Mouse (Mus musculus) erythroid progenitor cell, adult 5-6 weeks (primary cell): ENCODE measurements around the gene Cdc42bpg. TPM values are rescaled to one million over a fixed set of nuclear protein-coding genes. Genes with fewer than 3 reads are reported as not detected.

ENCODE experiments used
- ATAC-seq: replicated peaks from 2 replicates; pipeline ENCODE4 v1.8.0; 2016; ENCODE audit warnings: moderate number of reproducible peaks, mild to moderate bottlenecking, moderate TSS enrichment, inconsistent platforms; ENCODE audit not compliant: poor library complexity, low FRiP score, severe bottlenecking
- total RNA-seq, 2 experiments: library from RNA; stranded (forward) in 1 of 2; stranded (reverse) in 1 of 2; fragments of 150-400 nt in 1 of 2; fragments of 186-747, 209-891 nt in 1 of 2; gene quantifications; 2 replicates each; pipeline versions ENCODE4 v1.2.3 to v1.2.4; 2015 to 2017; ENCODE audit warnings: low replicate concordance in 2 of 2

The Cdc42bpg gene
- total RNA-seq (2015; ENCODE audit: low replicate concordance) (0.36 TPM in 1 of 2 replicates, not detected in the other), total RNA-seq (2017; ENCODE audit: low replicate concordance) (1.4 and 1.5 TPM in 2 replicates)

DNA sequence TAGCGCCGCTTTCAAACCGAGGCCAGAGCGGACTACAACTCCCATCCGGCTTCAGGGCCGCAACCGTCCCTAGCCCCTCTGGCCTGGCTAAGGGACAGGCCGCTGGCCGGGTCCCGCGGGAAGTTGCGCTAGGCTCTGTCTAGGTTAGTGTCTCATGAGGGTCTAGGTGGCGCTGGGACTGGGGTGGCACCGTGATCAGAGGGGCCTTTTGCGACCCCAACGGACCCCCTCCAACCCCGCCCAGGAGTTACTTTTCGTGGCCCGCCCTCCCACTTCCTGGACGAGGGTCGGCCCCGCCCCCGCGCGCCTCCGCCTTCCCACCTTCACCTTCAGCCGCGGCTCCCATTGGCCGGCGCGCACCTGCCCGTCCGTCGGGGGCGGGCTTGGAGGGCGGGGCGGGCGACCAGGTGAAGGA lies at the start of gene Cdc42bpg:
Gene Cdc42bpg (plus strand): TSS at position 320 of the 415 bp plus-strand sequence.
- peak; percentile 76 for ATAC-seq

DNA sequence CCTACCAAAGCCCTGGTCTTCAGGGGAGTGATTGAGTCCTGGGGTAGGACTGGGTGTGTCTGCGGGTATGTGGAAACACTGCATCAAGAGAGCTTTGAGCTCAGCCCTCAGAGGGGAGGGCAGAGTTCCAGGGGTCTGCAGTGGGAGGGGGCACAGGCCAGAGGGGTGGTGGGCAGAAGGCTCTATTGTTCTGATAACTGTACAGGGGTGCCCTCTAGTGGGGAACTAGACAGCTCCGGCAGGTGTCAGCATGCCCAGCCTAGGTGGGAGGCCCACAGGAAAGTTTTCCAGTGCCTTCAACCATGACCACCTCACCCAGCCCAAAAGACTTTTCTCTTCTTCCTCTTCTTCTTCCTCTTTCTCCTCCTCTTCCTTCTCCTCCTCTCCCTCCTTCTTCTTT lies 45.8 kb upstream of the Cdc42bpg start:
- no peak for ATAC-seq

DNA sequence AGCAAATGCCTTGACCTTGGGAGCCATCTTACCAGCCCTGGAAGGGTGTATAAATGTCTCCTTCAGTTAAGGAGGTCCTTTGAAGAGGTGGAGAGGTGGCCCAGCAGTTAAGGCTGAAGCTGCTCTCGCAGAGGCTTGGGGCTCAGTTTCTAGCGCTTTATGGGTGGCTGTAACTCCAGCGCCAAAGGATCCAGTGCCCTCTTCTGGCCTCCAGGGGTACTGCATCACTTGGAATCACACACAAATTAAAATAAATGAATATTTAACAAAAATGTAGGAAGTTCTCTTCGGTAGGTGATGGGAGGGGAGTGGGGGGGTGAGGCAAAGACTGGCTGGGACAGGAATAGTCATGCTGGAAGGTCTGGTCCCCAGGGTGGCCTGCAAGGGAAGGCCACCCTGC lies 45.3 kb upstream of the Cdc42bpg start:
- no peak for ATAC-seq

DNA sequence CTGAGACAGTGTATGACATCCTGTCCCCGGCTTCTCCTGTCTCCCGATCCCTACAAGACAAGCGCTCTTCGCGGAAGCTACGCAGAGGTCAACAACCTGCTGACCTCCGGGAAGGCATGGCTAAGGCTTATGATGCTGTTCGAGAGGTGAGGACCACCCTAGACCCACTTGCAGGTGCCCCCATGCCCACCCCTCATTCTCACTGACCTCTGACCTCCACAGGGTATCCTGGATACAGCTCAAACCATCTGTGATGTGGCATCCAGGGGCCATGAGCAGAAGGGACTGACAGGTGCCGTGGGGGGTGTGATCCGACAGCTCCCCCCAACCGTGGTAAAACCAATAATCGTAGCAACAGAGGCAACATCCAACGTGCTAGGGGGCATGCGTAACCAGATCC lies 44.9 kb upstream of the Cdc42bpg start:
- no peak for ATAC-seq

DNA sequence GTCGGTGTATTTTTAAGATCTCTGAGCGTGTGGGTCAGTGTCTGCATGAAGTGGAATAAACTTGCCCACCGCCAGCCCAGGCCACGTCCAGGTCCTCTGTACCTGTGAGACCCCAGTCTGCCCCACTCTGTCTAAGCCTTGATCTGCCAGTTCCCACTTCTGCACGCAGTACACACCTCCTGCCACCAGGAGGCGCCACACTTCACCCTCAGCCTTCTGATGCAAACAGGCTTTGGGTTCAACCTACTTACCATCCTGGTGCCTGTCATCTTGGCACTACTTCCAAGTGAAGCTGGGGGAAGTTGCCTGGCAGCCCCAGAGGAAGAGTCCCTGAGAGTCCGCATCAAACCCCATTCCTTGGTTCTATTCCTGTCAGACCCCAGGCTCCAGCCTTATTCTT lies 44.0 kb upstream of the Cdc42bpg start:
- peak; percentile 61; the same call in 1 of the 2 replicates for ATAC-seq

DNA sequence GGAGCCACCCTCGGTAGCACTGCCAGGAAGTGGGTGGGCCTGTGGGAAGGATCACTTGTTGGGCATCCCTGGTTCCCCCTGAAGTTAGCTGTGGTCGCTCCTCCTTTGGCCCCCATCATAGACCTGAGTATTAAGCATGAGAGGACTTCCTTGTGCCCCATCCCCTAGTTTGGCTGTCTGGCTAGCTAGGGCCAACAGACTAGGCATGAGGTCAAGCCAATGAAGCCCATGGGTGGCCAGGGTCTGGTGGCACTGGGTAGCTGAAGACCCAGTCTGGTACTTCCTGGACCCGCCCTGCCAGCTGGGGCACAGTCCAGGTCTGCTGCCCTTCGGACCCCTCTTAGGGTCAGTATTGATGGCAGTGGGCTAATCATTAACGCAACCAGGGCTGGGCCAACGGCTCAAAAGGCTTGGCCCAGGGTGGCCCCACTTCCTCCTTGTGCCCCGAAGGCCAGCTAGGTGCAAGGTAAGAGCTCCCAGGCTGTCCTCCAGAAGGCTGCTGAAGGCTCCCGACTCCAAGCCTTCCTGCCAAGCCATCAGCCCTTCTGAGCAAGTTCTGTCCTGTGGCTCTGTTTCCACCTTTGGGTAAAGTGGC lies 43.3 kb upstream of the Cdc42bpg start:
- no peak for ATAC-seq

DNA sequence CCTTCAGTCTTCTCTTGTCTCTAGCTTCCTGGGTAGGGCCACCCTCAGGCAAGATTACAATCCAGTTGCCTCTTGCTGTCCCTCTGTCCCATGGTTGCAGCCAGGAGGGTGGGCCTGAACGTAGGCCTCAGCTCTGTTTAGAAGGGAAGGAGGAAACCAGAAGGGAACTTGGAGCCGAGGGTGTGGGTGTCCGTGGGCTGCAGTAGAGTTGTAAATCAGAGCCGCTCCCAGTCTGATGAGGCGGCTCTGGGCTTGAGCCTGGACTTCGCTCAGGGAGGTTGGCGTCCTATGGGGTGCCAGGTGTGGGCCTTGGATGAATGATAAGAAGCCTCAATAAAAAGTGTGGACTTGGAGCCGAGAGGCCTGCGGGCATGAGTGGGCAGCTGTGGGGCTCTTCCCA lies 42.1 kb upstream of the Cdc42bpg start:
- no peak for ATAC-seq

DNA sequence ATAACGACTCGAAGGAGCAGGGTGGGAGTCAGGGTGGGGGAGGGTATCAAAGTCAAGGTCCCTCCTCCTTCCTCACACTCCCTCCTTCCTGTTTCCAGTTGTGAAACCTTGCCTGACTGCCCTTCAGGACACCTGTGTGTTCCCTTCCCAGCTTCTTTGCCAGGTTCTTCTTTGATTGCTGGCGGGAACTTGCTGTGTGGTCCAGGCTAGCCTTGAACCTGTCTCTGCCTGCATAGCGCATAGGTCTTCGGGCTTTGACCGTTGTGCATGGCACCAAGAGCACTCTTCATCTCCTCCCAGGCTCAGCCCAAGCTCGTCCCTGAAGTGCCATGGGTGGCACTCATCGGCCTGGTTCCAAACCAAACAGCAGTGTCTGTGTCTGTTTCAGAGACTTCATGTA lies 41.3 kb upstream of the Cdc42bpg start:
- ATAC-seq = no peak

DNA sequence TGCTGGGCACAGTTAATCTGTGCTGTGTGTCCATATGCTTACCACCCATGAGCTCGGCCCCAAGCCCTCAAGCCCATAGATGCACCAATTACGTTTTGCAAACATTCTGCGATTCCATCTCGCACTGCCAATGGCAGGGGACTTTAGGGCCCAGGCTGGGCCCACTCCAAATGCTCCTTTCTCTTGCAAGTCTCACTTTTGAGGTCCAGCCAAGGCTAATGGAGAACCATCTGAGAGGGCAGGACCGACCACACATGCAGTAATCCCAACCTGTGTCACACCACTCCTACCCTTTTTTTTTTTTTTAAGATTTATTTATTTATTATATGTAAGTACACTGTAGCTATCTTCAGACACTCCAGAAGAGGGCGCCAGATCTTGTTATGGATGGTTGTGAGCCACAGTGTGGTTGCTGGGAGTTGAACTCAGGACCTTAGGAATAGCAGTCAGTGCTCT lies 40.5 kb upstream of the Cdc42bpg start:
- ATAC-seq = no peak

DNA sequence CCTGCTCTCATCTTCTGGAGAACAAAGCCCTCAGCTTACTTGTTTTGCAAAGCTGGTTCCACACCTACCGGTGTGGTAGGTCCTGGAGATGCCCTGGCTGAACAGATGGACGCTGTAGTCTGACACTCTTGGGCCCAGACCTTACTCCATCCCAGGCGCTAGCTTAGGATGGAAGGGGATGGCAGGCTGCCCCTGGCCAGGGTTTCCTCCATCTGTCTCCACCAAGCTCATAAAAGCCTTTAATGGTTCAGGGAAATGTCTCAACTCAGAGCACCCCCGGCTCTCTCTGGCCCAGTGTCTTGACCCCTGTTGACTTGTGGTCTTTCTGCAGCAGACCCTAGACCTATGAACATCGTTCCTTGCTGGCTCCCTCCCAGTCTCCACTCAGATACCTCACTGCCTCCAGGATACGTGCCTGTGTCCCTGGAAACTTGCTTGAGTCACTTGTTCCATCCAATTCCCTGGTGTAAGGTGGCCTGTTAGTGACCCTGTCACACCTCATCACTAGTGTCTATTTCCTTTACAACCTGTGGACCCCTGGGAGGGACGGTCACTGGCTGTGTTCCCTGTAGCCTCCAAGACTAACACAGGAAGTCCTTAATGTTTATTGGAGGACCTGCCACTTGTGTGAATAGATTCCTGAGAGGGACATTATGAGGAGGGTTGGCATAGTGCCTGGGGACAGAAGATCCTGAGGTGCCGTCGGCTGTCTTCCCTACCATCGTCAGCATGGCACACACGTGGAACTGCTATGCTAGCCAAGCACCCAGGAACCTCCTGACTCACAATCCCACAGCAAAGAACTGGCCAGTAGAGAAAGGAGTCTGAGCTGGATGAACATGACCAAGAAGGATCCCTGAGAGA lies 38.7 kb upstream of the Cdc42bpg start:
- ATAC-seq = 0 out of 2 replicates have a peak, but pooled peaks have one; percentile 2

DNA sequence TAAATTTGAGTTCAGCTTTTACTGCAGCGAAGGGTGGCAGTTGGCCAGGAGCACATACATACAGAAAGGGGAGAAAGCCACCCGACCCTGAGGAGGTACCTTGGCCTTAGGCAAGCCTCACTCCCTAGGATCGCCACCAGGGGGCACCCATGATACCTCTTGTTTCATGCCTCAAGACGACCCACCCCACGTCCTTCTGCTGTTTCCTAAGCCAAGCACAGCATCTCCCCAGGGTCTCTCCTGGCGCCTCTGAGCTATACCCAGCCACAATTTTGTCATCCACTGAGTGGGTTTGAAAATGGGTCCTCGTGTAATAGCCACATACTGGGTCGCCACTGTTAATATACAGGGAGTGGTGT lies 38.1 kb upstream of the Cdc42bpg start:
- peak; percentile 82 for ATAC-seq

DNA sequence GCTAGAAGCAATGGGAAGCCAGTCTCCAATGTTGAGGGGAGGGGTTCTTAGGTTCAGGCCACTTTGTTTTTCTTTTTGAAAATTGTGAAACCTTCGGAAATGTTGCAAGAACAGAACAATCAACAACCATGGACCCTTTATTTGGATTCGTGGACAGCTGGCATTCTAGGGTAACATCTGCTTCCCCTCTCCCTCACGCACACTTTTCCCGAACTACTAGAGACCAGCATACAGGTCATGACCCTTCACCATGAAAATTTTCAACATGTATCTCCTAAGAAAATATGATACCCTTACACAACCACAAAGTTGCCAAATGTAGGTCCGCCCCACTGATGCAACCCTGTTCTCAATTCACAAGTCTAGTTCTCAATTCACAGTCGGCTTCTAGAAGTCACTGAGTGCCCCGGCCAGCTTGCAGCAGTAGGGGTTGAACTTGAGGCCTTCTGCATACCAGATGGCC lies 37.6 kb upstream of the Cdc42bpg start:
- no peak for ATAC-seq

DNA sequence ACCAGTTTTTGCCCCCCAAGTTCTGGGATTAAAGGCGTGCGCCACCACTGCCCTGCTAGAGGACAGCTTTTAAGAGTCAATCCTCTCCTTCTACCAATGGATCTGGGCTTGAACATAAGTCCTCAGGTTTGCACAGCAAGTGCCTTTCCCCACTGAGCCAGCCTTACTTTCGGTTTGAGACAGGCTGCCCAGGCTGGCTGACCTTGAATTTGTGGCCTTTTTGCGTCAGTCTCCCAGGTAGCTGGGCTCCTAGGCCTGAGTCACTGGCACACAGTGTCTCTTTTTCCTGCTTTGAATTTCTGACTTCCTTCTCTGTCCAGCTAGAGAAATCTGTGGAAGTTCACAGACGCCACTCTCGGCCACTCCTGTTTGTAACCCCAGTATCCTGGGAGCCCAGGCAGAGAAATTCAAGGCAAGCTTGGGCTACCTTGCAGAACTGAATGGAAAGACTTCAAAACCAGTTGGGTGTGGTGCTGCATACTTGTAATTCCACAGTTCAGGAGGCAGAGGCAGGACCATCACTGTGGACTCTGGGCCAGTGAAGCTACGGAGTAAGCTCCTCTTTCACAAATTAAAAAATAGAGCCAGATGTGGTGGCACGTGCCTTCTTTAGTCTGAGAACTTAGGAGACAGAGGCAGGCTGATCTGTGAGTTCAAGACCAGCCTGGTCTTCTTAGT lies 36.3 kb upstream of the Cdc42bpg start:
- ATAC-seq = no peak

DNA sequence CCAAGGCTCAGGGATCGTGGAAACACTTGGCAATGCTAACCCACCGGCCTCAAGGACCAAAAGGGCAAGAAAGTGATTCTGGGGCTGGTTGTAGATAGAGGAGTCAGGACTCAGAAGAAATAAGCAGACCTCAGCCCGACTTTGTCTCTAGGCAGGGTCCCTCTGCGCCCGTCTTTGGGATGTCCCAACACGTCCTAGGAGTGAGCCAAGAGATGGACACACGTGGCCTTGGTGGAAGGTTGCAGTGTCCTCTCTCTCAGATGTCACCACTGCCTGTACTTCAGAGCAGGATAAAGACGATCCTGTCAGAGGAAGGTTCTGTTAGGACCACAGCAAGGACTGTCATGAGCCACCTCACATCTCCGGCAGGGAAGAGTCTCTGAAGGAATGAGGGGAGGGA lies 35.6 kb upstream of the Cdc42bpg start:
- ATAC-seq = no peak

DNA sequence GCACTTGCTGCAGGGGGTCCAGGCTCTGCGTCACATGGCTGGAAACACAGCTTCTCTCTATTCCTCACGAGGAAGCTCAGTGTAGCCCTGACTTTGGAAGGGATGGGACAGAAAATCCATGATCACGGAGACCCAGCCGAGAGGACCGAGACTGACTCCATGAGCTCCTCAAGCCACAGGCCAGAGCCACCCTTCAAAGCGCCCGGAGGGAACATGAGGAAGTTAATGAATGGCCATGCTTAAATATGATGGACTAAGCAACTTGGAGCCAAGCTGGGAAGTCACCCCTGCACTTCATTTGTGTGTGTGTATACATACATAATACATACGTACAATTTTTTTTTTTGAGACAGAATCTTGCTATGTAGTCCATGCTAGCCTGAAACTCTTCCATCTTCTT lies 35.0 kb upstream of the Cdc42bpg start:
- no peak for ATAC-seq

DNA sequence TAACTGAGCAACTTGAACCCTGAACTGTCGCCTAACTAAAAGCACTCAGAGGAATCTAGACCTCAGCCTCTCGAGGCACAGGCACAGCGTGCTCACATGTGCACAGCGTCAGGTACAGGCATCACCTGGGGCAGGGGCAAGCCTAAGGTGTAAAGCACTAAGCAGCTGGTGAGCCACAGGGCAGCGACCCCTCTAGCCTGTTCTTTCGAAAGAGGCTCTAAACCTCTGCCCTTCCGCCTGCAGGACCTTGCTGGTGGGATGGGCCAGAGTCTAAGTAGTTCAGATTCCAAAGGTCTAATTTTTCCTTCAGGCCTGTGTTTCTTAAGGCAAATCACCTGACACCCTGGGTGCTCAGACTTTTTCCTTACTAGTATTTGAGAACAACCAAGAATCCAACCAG lies 34.2 kb upstream of the Cdc42bpg start:
- ATAC-seq = no peak

DNA sequence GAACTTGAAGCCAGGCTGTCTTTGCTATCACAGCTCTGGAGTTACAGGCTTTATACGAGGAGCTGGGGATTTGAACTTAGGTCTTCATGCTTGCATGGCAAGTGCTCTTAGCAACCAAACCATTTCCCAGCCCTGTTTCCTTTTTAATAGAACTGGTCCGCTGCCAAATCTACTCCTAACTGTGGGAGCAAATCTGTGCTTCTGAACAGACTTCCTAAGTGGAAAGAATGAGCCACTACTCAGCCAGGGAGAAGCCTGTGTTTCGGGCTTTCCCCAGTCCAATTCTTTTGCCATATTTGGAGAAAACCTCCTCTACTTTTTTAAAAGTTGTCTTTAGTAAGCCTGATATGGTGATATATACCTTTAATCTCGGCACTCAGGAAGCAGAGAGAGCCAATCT lies 33.5 kb upstream of the Cdc42bpg start:
- ATAC-seq = no peak

DNA sequence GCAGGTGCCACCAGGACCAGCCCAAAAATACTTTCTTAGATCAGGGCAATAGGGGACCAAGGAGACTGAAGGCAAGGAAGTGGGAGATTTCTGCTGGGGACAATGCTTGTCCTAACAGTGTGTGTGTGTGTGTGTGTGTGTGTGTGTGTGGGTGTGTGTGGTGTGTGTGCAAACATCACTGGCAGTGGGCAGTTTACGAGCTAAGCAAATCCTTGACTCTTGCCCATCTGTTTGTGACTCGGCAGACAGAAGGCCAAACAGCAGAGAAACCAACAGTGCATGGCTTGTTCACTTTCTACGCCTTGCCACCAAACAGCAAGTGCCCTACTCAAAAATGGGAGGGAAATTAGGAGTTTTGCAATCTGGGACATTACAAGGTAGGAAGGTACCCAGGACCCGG lies 32.7 kb upstream of the Cdc42bpg start:
- ATAC-seq = no peak

DNA sequence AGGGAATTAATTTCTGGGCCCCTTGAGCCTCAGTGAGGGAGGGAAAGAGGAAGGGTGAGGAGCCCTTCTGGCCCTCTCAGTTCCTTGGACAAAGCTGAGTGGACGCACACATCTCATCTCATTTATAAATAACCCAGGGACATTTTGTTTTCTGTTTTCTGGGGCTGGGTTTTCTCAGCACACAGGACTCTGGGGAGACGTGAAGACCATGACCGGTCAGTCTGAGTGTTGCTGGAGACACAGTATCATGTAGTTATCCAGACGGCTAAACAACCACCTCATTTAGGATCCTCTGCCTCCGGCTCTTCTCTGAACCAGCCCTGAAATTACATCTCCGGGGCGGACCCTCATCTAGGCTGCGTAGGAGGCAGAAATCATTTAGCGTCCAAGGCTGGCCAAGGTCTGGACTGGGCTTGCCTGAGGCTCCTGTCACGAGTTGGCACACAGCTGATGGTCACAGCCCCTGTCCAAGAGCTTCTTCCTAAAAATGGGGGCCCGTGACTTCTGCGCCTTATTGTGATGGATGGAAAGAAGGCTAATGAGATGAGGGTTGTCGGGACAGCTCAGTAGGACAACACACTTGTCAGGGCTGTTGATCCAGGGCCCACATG lies 32.2 kb upstream of the Cdc42bpg start:
- no peak for ATAC-seq

DNA sequence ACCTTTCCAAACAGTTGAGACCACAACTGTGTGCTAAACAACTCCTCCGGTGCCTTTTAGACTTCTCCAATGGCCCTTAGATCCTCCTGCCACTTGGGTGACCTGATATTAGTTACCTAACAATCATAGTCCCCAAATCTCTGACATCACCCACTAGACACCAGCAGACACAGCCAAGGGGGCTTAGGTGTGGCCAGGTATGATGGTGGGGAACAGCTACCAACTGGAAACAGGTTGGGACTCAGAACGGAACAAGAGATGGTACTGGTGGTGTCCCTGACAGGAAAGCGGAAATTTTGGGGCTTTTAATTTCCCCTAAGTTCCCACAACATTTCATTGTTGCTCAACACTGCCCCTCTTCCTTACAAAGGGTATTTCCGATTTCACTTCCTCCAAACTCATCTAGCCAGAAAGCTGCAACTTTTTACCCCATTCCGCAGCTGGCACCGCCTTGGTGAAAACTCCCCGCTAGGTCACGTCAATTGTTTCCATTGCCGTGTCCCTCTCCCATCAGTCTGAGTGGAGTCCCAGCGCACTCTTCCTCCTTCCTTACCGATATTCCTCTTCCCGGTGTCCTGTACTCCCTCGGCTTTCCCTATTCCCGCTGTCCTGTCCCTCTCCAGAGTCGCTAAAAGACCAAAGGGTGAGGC lies 30.4 kb upstream of the Cdc42bpg start:
- peak; percentile 33 for ATAC-seq
